Mouse (Mus musculus) CH12.LX (cell line): Measurements from ENCODE around the gene Nrg3. TPM values are rescaled to one million over a fixed set of nuclear protein-coding genes. Genes with fewer than 3 reads are reported as not detected.

Source experiments
- DNase-seq: peaks from one replicate; pipeline ENCODE4 v3.0.0-alpha.2; 2013; ENCODE audit errors: extremely low read depth
- H3K27ac ChIP-seq: 2 replicates; pipeline ENCODE4 v1.5.1; 2012; ENCODE audit warnings: low read depth, mild to moderate bottlenecking, control low read depth, moderate library complexity; ENCODE audit not compliant: insufficient read depth
- H3K27me3 ChIP-seq: replicated peaks from 2 replicates; pipeline ENCODE3; 2012; ENCODE audit warnings: inconsistent platforms
- H3K36me3 ChIP-seq, 2 experiments: replicated peaks in 1 of 2; 2 replicates each; pipeline versions ENCODE3 to v1.6.1; 2012; ENCODE audit warnings: inconsistent platforms in 1 of 2, low read length in 1 of 2, mild to moderate bottlenecking in 1 of 2, mixed read lengths in 1 of 2, moderate library complexity in 1 of 2; ENCODE audit not compliant: control insufficient read depth in 1 of 2, insufficient read depth in 1 of 2
- H3K4me1 ChIP-seq, 2 experiments: 2 replicates each; pipeline ENCODE4 v1.6.1; 2012; ENCODE audit warnings: inconsistent platforms in 1 of 2, moderate library complexity in 1 of 2; ENCODE audit not compliant: insufficient read depth in 2 of 2, control insufficient read depth in 1 of 2
- H3K4me2 ChIP-seq: 2 replicates; pipeline ENCODE4 v1.6.1; 2012; ENCODE audit warnings: low read depth, mild to moderate bottlenecking, control low read depth; ENCODE audit not compliant: poor library complexity, insufficient read depth, severe bottlenecking
- H3K4me3 ChIP-seq, 3 experiments: fragments of 150-350 bp in 1 of 3; sonication (generic) in 1 of 3; replicated peaks in 1 of 3; 2 replicates each; pipeline versions ENCODE3 to v1.5.1; 2011 to 2012; ENCODE audit warnings: low read depth in 2 of 3, low read length in 2 of 3, mild to moderate bottlenecking in 2 of 3, moderate library complexity in 2 of 3, control low read depth in 1 of 3, improper control_type of control experiment in 1 of 3, inconsistent platforms in 1 of 3, mixed read lengths in 1 of 3; ENCODE audit not compliant: poor library complexity in 1 of 3
- H3K79me2 ChIP-seq: replicated peaks from 2 replicates; pipeline ENCODE4 v1.6.1; 2012; ENCODE audit warnings: mild to moderate bottlenecking, moderate library complexity; ENCODE audit not compliant: control insufficient read depth, poor library complexity, insufficient read depth, severe bottlenecking; ENCODE audit errors: extremely low read depth
- H3K9ac ChIP-seq: 2 replicates; pipeline ENCODE4 v1.6.1; 2012; ENCODE audit warnings: low read depth, mild to moderate bottlenecking, control low read depth, moderate library complexity; ENCODE audit not compliant: insufficient read depth
- H3K9me3 ChIP-seq: replicated peaks from 2 replicates; pipeline ENCODE3; 2012; ENCODE audit warnings: low read length, inconsistent platforms, mixed read lengths
- CHD1 ChIP-seq: IDR thresholded peaks from 2 replicates; pipeline ENCODE4 v1.6.1; 2012; ENCODE audit warnings: low read depth, low read length, improper control_type of control experiment, inconsistent platforms
- CTCF ChIP-seq, 2 experiments: IDR thresholded peaks in 1 of 2; conservative IDR thresholded peaks in 1 of 2; 2 replicates each; pipeline ENCODE4 v1.5.1; 2011 to 2012; ENCODE audit warnings: low read depth in 2 of 2, low read length in 2 of 2, improper control_type of control experiment in 1 of 2, inconsistent platforms in 1 of 2, mild to moderate bottlenecking in 1 of 2, moderate library complexity in 1 of 2
- E2F4 ChIP-seq: IDR thresholded peaks from 2 replicates; pipeline ENCODE4 v1.6.1; 2011; ENCODE audit warnings: low read depth, low read length, improper control_type of control experiment; ENCODE audit not compliant: insufficient replicate concordance
- ELF1 ChIP-seq: IDR thresholded peaks from 2 replicates; pipeline ENCODE4 v1.6.1; 2014; ENCODE audit warnings: low read depth, mild to moderate bottlenecking, inconsistent platforms, low read length, improper control_type of control experiment
- JUN ChIP-seq: IDR thresholded peaks from 2 replicates; pipeline ENCODE4 v1.6.1; 2011; ENCODE audit warnings: low read depth, mild to moderate bottlenecking, low read length, improper control_type of control experiment, moderate library complexity; ENCODE audit not compliant: insufficient read depth
- KAT2A ChIP-seq: IDR thresholded peaks from 2 replicates; pipeline ENCODE4 v1.6.1; 2012; ENCODE audit warnings: low read length, improper control_type of control experiment, inconsistent platforms; ENCODE audit not compliant: insufficient replicate concordance
- MAZ ChIP-seq: IDR thresholded peaks from 2 replicates; pipeline ENCODE4 v1.6.1; 2012; ENCODE audit warnings: low read depth, mild to moderate bottlenecking, inconsistent platforms, low read length, improper control_type of control experiment, moderate library complexity
- MEF2A ChIP-seq: IDR thresholded peaks from 2 replicates; pipeline ENCODE4 v1.6.1; 2014; ENCODE audit warnings: low read depth, mild to moderate bottlenecking, inconsistent platforms, low read length, improper control_type of control experiment, borderline replicate concordance
- MXI1 ChIP-seq: IDR thresholded peaks from 2 replicates; pipeline ENCODE4 v1.6.1; 2011; ENCODE audit warnings: mild to moderate bottlenecking, low read depth, low read length, improper control_type of control experiment
- MYC ChIP-seq: IDR thresholded peaks from 2 replicates; pipeline ENCODE4 v1.6.1; 2011; ENCODE audit warnings: low read depth, mild to moderate bottlenecking, improper control_type of control experiment, low read length
- POLR2A ChIP-seq: IDR thresholded peaks from 2 replicates; pipeline ENCODE4 v1.6.1; 2011; ENCODE audit warnings: low read depth, mild to moderate bottlenecking, improper control_type of control experiment, low read length
- POLR2AphosphoS2 ChIP-seq: IDR thresholded peaks from 2 replicates; pipeline ENCODE4 v1.6.1; 2011; ENCODE audit warnings: low read depth, low read length, improper control_type of control experiment
- RAD21 ChIP-seq: IDR thresholded peaks from 2 replicates; pipeline ENCODE4 v1.6.1; 2011; ENCODE audit warnings: low read depth, mild to moderate bottlenecking, low read length, improper control_type of control experiment, moderate library complexity
- RCOR1 ChIP-seq: conservative IDR thresholded peaks from 2 replicates; pipeline ENCODE4 v1.6.1; 2012; ENCODE audit warnings: low read depth, mild to moderate bottlenecking, inconsistent platforms, low read length, improper control_type of control experiment
- SIN3A ChIP-seq: IDR thresholded peaks from 2 replicates; pipeline ENCODE4 v1.6.1; 2012; ENCODE audit warnings: low read length, improper control_type of control experiment, inconsistent platforms
- SMC3 ChIP-seq: IDR thresholded peaks from 2 replicates; pipeline ENCODE4 v1.6.1; 2011; ENCODE audit warnings: low read depth, low read length, improper control_type of control experiment
- UBTF ChIP-seq: IDR thresholded peaks from 2 replicates; pipeline ENCODE4 v1.6.1; 2012; ENCODE audit warnings: low read depth, mild to moderate bottlenecking, inconsistent platforms, low read length, improper control_type of control experiment, moderate library complexity
- USF1 ChIP-seq: IDR thresholded peaks from 2 replicates; pipeline ENCODE4 v1.6.1; 2014; ENCODE audit warnings: low read depth, mild to moderate bottlenecking, inconsistent platforms, low read length, improper control_type of control experiment
- USF2 ChIP-seq: conservative IDR thresholded peaks from 2 replicates; pipeline ENCODE4 v1.6.1; 2011; ENCODE audit warnings: low read depth, low read length, improper control_type of control experiment
- ZC3H11A ChIP-seq: IDR thresholded peaks from 2 replicates; pipeline ENCODE4 v1.6.1; 2012; ENCODE audit warnings: low read depth, mild to moderate bottlenecking, inconsistent platforms, low read length, improper control_type of control experiment
- ZMIZ1 ChIP-seq: IDR thresholded peaks from 2 replicates; pipeline ENCODE4 v1.6.1; 2012; ENCODE audit warnings: low read depth, mild to moderate bottlenecking, inconsistent platforms, low read length, improper control_type of control experiment
- dilution Hi-C: fragments of 300-500 bp; cut with MboI; formaldehyde crosslinking; loops from 2 replicates; pipeline ENCODE4 v1.14.3; 2020; ENCODE audit warnings: low sequenced_read_pairs; ENCODE audit not compliant: extremely low pct_unique_long_range_greater_than_20kb, extremely low pct_ligation_motif_present
- in situ Hi-C: fragments of 300-500 bp; cut with MboI; formaldehyde crosslinking; loops from 3 replicates; pipeline ENCODE4 v1.14.3; 2019; ENCODE audit warnings: low sequenced_read_pairs, low pct_ligation_motif_present, low pct_unique_long_range_greater_than_20kb, mixed read lengths
- polyA plus RNA-seq: library from polyadenylated mRNA; unstranded; fragments of >175 nt; gene quantifications from 2 replicates; pipeline ENCODE4 v1.2.1, GENCODE M21; 2012; ENCODE audit warnings: low read depth; ENCODE audit not compliant: insufficient read length
- total RNA-seq, 2 experiments: library from RNA; depleted of rRNA; stranded (reverse); fragments of 300-350 nt in 1 of 2; fragments of >200 nt in 1 of 2; gene quantifications; 2 replicates each; pipeline ENCODE4 v1.2.3; 2012 to 2014

The Nrg3 gene
- total and polyA plus RNA-seq, 3 experiments: not detected

- TF ChIP-seq CTCF (conservative IDR thresholded peaks at IDR 0.05 in 1 of 2, IDR thresholded peaks at IDR 0.05 in 1 of 2; ENCODE audit: low read depth in 2 of 2, low read length in 2 of 2): no peak
- TF ChIP-seq RCOR1: no peak
- no peak for TF ChIP-seq MAZ
- TF ChIP-seq MYC: no peak
- TF ChIP-seq JUN: no peak
- TF ChIP-seq POLR2A: no peak
- TF ChIP-seq POLR2AphosphoS2: no peak
- Histone ChIP-seq H3K27me3 (no peaks in the 10 kb centered on the region), H3K4me2 (no peak overlapping the region), H3K36me3 (no peaks in the 10 kb centered on the region), H3K79me2 (no peaks in the 10 kb centered on the region), H3K27ac (no peak overlapping the region), H3K9me3 (peaks cover 49% of the 10 kb centered on the region), H3K4me3 (no peak overlapping the region), H3K9ac (no peak overlapping the region), H3K4me1 (no peaks in the 10 kb centered on the region)
- no peak for DNase-seq
- dilution Hi-C loops (no loop called here), in situ Hi-C loops (no loop called here)
Observed at GRCm38 (mm10) chr14:38568184-38568583, 904.7 kb downstream of the Nrg3 start.

GRCm38 (mm10) chr14:38566182-38566581 is 906.7 kb downstream of the Nrg3 start:
- H3K36me3 ChIP-seq: no peaks in the 10 kb centered on the region
- dilution Hi-C loops: no loop called here
- no peaks in the 10 kb centered on the region for H3K79me2 ChIP-seq
- TF ChIP-seq MEF2A (no peak), USF2 (no peak), RAD21 (no peak), ZC3H11A (no peak), KAT2A (no peak), CHD1 (no peak), POLR2A (no peak)
- TF ChIP-seq, all 38 proteins: peak for 0
- H3K4me2 ChIP-seq: no peak overlapping the region
- no peaks in the 10 kb centered on the region for H3K27me3 ChIP-seq
- no peaks in the 10 kb centered on the region for H3K4me1 ChIP-seq
- peaks cover 56% of the 10 kb centered on the region for H3K9me3 ChIP-seq
- in situ Hi-C loops: no loop called here
- H3K4me3 ChIP-seq: no peak overlapping the region
- H3K27ac ChIP-seq: no peak overlapping the region
- no peak overlapping the region for H3K9ac ChIP-seq
- DNase-seq: no peak

GRCm38 (mm10) chr14:38554636-38555035 is 918.3 kb downstream of the Nrg3 start:
- dilution Hi-C loops: no loop called here
- in situ Hi-C loops: no loop called here
- H3K27me3 ChIP-seq: no peaks in the 10 kb centered on the region

More at GRCm38 (mm10) chr14:38554636-38555035, 918.3 kb downstream of the Nrg3 start:
- no peaks in the 10 kb centered on the region for H3K4me1 ChIP-seq
- H3K4me3 ChIP-seq: no peak overlapping the region
- no peak overlapping the region for H3K4me2 ChIP-seq
- no peaks in the 10 kb centered on the region for H3K36me3 ChIP-seq
- TF ChIP-seq RCOR1 (no peak), E2F4 (no peak), SMC3 (no peak), SIN3A (no peak), UBTF (no peak), ELF1 (no peak), USF1 (no peak), ZMIZ1 (no peak), MYC (no peak), ZC3H11A (no peak), CHD1 (no peak), MXI1 (no peak)
- no peak for DNase-seq
- H3K9ac ChIP-seq: no peak overlapping the region
- H3K27ac ChIP-seq: no peak overlapping the region
- H3K79me2 ChIP-seq: no peaks in the 10 kb centered on the region
- peaks cover 23% of the 10 kb centered on the region for H3K9me3 ChIP-seq
